Mouse (Mus musculus): ENCODE measurements around the gene Hmgn1. TPM values are rescaled to one million over a fixed set of nuclear protein-coding genes. Genes with fewer than 3 reads are reported as not detected.

Gene Hmgn1
- total RNA-seq, 2 experiments from 2014 or later, result 118 to 131 TPM

Other genes with a start within 250 kb of the Hmgn1 start
- gene Psmg1, start 136.8 kb downstream of the Hmgn1 start, total RNA-seq (2021), result 10 to 100 TPM; 28.0 to 28.9 TPM
- gene Brwd1, start 45.2 kb downstream of the Hmgn1 start, total RNA-seq (2021), result 100 to 1,000 TPM; 101 to 109 TPM
- 10 to 100 TPM; 20.4 to 20.6 TPM for gene Wrb, start 17.7 kb upstream of the Hmgn1 start, total RNA-seq (2021)
- 1 to 10 TPM; 1.5 to 1.7 TPM for gene Lca5l, start 64.5 kb upstream of the Hmgn1 start, total RNA-seq (2021)
- gene Sh3bgr, start 72.7 kb upstream of the Hmgn1 start, total RNA-seq (2021), result 100 to 1,000 TPM; 519 to 549 TPM
- not detected for gene B3galt5, start 108.1 kb upstream of the Hmgn1 start, total RNA-seq (2021)